Mouse (Mus musculus): ENCODE measurements around the gene Olfr967. TPM values are rescaled to one million over a fixed set of nuclear protein-coding genes. Genes with fewer than 3 reads are reported as not detected.

The Olfr967 gene
- polyA plus RNA-seq, 1 experiment from 2014 or later, result not detected

Other genes with a start within 250 kb of the Olfr967 start
- not detected in 2 replicates for gene Olfr957, start 230.4 kb upstream of the Olfr967 start, polyA plus RNA-seq (2015; fragmentation: Nextera tagmentation; extraction: Ambion mirVana)
- gene Olfr958, start 192.2 kb upstream of the Olfr967 start, polyA plus RNA-seq (2015; fragmentation: Nextera tagmentation; extraction: Ambion mirVana), result not detected in 2 replicates
- not detected in 2 replicates for gene Olfr959, start 170.7 kb upstream of the Olfr967 start, polyA plus RNA-seq (2015; fragmentation: Nextera tagmentation; extraction: Ambion mirVana)
- gene AW551984, start 141.8 kb upstream of the Olfr967 start, polyA plus RNA-seq (2015; fragmentation: Nextera tagmentation; extraction: Ambion mirVana), result 15.5 and 16.2 TPM in 2 replicates
- not detected in 2 replicates for gene Olfr148, start 135.6 kb upstream of the Olfr967 start, polyA plus RNA-seq (2015; fragmentation: Nextera tagmentation; extraction: Ambion mirVana)
- gene Olfr960, start 124.9 kb upstream of the Olfr967 start, polyA plus RNA-seq (2015; fragmentation: Nextera tagmentation; extraction: Ambion mirVana), result not detected in 2 replicates
- gene Olfr961, start 101.2 kb upstream of the Olfr967 start, polyA plus RNA-seq (2015; fragmentation: Nextera tagmentation; extraction: Ambion mirVana), result not detected in 2 replicates
- gene Olfr963, start 79.0 kb upstream of the Olfr967 start, polyA plus RNA-seq (2015; fragmentation: Nextera tagmentation; extraction: Ambion mirVana), result not detected in 2 replicates
- gene Olfr149, start 39.1 kb upstream of the Olfr967 start, polyA plus RNA-seq (2015; fragmentation: Nextera tagmentation; extraction: Ambion mirVana), result not detected in 2 replicates
- gene Olfr965, start 34.9 kb upstream of the Olfr967 start, polyA plus RNA-seq (2015; fragmentation: Nextera tagmentation; extraction: Ambion mirVana), result not detected in 2 replicates
- gene Olfr150, start 15.3 kb upstream of the Olfr967 start, polyA plus RNA-seq (2015; fragmentation: Nextera tagmentation; extraction: Ambion mirVana), result not detected in 2 replicates
- not detected in 2 replicates for gene Olfr968, start 37.0 kb downstream of the Olfr967 start, polyA plus RNA-seq (2015; fragmentation: Nextera tagmentation; extraction: Ambion mirVana)
- not detected in 2 replicates for gene Olfr969, start 44.7 kb downstream of the Olfr967 start, polyA plus RNA-seq (2015; fragmentation: Nextera tagmentation; extraction: Ambion mirVana)
- gene Olfr970, start 62.6 kb downstream of the Olfr967 start, polyA plus RNA-seq (2015; fragmentation: Nextera tagmentation; extraction: Ambion mirVana), result not detected in 2 replicates
- not detected in 2 replicates for gene Olfr971, start 90.6 kb downstream of the Olfr967 start, polyA plus RNA-seq (2015; fragmentation: Nextera tagmentation; extraction: Ambion mirVana)
- not detected in 2 replicates for gene Olfr972, start 120.2 kb downstream of the Olfr967 start, polyA plus RNA-seq (2015; fragmentation: Nextera tagmentation; extraction: Ambion mirVana)
- not detected in 2 replicates for gene Olfr229, start 161.1 kb downstream of the Olfr967 start, polyA plus RNA-seq (2015; fragmentation: Nextera tagmentation; extraction: Ambion mirVana)
- gene Olfr974, start 191.3 kb downstream of the Olfr967 start, polyA plus RNA-seq (2015; fragmentation: Nextera tagmentation; extraction: Ambion mirVana), result not detected in 2 replicates
- gene Olfr975, start 205.8 kb downstream of the Olfr967 start, polyA plus RNA-seq (2015; fragmentation: Nextera tagmentation; extraction: Ambion mirVana), result not detected in 2 replicates
- gene Olfr976, start 214.9 kb downstream of the Olfr967 start, polyA plus RNA-seq (2015; fragmentation: Nextera tagmentation; extraction: Ambion mirVana), result not detected in 2 replicates
- not detected in 2 replicates for gene Olfr978, start 245.9 kb downstream of the Olfr967 start, polyA plus RNA-seq (2015; fragmentation: Nextera tagmentation; extraction: Ambion mirVana)

Data from kidney, embryonic 16.5 days (tissue).